Mouse (Mus musculus) heart, adult 2 months (tissue): Measurements from ENCODE around the gene Aasdh. TPM values are rescaled to one million over a fixed set of nuclear protein-coding genes. Genes with fewer than 3 reads are reported as not detected.
A peak's percentile ranks its signal among the peaks of the same experiment; 100 is the strongest.

ENCODE experiments used
- DNase-seq, 2 experiments: peaks; one replicate each; pipeline ENCODE4 v3.0.0; 2021
- H3K27ac ChIP-seq: fragments of 200-600 bp; 2 replicates; pipeline ENCODE4 v1.8.1; 2022
- H3K27me3 ChIP-seq: fragments of 200-500 bp; 2 replicates; pipeline ENCODE4 v1.6.1; 2012; ENCODE audit warnings: mild to moderate bottlenecking, low read length, inconsistent platforms, mixed read lengths; ENCODE audit not compliant: control insufficient read depth, insufficient read depth
- H3K36me3 ChIP-seq: fragments of 200-500 bp; 2 replicates; pipeline ENCODE4 v1.6.1; 2012; ENCODE audit warnings: low read length, inconsistent platforms; ENCODE audit not compliant: control insufficient read depth, insufficient read depth
- H3K4me1 ChIP-seq: fragments of 200-500 bp; 2 replicates; pipeline ENCODE4 v1.6.1; 2011; ENCODE audit warnings: low read length; ENCODE audit not compliant: control insufficient read depth, insufficient read depth
- H3K4me3 ChIP-seq: fragments of 200-600 bp; 2 replicates; pipeline ENCODE4 v1.8.1; 2022
- H3K79me2 ChIP-seq: fragments of 200-500 bp; replicated peaks from 2 replicates; pipeline ENCODE4 v1.6.1; 2012; ENCODE audit warnings: mild to moderate bottlenecking, inconsistent platforms, low read length, moderate library complexity, mixed read lengths; ENCODE audit not compliant: control insufficient read depth, insufficient read depth
- H3K9ac ChIP-seq: fragments of 200-500 bp; 2 replicates; pipeline ENCODE4 v1.6.1; 2012; ENCODE audit warnings: low read depth, mild to moderate bottlenecking, control low read depth, inconsistent platforms, low read length, mixed read lengths
- CTCF ChIP-seq: fragments of 200-600 bp; IDR thresholded peaks from 2 replicates; pipeline ENCODE4 v1.8.1; 2022; ENCODE audit warnings: antibody characterized with exemption, mild to moderate bottlenecking, moderate library complexity
- EP300 ChIP-seq: fragments of 200-500 bp; IDR thresholded peaks from 2 replicates; pipeline ENCODE4 v1.6.1; 2011; ENCODE audit warnings: low read depth, low read length, control low read depth; ENCODE audit not compliant: insufficient read depth
- POLR2A ChIP-seq: fragments of 200-500 bp; IDR thresholded peaks from 2 replicates; pipeline ENCODE4 v1.6.1; 2011; ENCODE audit warnings: mild to moderate bottlenecking, low read depth, low read length, control low read depth; ENCODE audit not compliant: insufficient read depth
- WGBS: fragments of 180-500 bp; shearing (Covaris S2); methylation state at CpG from one replicate; pipeline ENCODE4 v1.1.7; 2018; 5-methylcytosine and 5-hydroxymethylcytosine counted together
- intact Hi-C: fragments of 180-260 bp; cut with DNase I; formaldehyde crosslinking; loops from one replicate; pipeline ENCODE4 v1.15.1; 2025
- long read RNA-seq: library from polyadenylated mRNA; stranded (forward); transcript quantifications from one replicate; pipeline ENCODE4 v2.0.0, GENCODE M21; 2021
- polyA plus RNA-seq: library from polyadenylated mRNA; depleted of rRNA; stranded (reverse); fragments of >200 nt; gene quantifications from 2 replicates; pipeline ENCODE4 v1.2.3, GENCODE M21; 2012; rRNA removed
- total RNA-seq, 2 experiments: library from RNA; stranded (reverse); gene quantifications; 2 replicates each; pipeline ENCODE4 v1.2.3; 2021

The Aasdh gene
- total RNA-seq (10 to 100 TPM; 12.7 to 16.2 TPM), polyA plus RNA-seq (19.9 and 31.8 TPM in 2 replicates)
- long read RNA-seq, partial matches to known transcripts: 1 of 11 reads
- long read RNA-seq, other reads (novel, unspliced or antisense): 7 of 11 reads

DNA sequence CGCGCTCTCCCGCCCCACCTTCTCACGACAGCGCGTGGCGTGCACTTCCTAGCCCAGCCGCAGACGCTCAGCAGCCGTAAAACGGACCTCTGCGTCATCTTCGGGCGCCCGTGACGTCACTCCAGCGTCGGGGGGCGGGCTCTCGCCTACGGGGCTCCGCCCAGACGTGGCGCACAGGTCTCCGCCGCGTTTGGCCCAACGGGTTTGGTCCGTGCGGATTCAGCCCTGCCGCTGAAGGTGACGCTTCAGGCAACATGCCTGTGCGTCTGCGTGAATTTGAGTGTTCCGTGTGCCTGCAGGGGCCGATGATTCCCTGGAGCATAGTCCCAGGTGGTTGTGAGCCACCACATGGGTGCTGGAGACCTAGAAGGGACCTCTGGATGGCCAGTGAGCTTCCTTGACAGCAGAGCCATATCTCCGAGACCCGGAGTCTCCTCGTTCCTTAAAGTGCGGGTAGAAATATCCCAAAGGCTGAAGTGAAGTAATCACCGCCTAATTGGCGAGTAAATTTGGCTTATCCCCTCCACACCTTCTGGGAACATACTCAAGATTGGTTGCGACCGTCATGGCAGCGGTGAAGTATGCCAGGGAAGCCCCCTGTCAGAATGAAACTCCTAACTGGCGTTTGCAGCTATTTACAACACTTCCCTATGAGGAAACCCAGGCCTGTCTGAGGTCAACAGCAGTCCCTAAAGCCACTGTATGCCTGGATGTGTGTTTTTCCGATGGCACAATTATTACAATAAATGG, at the start of gene Aasdh:
Gene Aasdh (minus strand): TSS at position 110 of the 750 bp plus-strand sequence.
- Histone ChIP-seq H3K36me3 (no peaks in the 10 kb centered on the region), H3K79me2 (no peaks in the 10 kb centered on the region), H3K4me1 (peaks cover 3% of the 10 kb centered on the region; the same call in 1 of the 2 replicates), H3K27ac (peak within 1 kb of the TSS; percentile 90), H3K27me3 (no peaks in the 10 kb centered on the region), H3K4me3 (peak within 1 kb of the TSS; percentile 95), H3K9ac (peak within 1 kb of the TSS; percentile 77)
- intact Hi-C loops: loop anchor here (1.0 kb wide), 2 partner anchors 46 to 69 kb away; partner anchors contain the start of genes Paics, Ppat and Srp72
- WGBS: under 1% methylated on average over 47 of the region's 47 CpGs
- TF ChIP-seq CTCF (peak; percentile 67), POLR2A (peak; percentile 99), EP300 (peak; percentile 78)
- DNase-seq: peak; percentile 94 to 98

DNA sequence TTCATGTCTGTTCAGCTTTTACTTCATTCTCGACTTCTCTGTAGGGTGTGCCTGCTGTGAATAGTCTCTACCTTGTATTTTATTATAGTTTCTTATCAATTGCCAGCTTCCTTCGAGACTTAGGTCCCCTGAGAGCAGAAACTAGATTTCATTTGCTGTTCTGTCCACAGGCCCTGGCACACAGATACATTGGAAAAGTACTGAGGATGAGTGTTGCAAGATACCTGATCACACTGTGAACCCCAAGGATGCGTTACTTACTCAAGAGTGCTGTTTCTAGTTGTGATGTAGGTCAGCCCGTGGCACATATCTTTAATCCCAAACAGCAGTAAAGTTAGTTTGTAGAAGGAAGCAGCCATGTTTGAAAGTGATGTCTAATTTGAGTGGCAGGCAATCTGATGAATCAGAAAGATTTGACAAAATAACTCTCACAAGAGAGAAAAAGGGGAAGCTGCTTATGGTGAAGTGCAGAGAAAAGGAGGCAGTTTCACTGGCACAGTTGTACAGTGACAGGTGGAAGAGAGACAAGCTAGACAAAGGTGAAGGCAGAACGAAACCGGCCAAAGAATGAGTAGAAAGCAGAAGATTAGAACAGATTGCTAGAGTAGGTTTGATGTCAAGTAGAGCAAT, 49.1 kb upstream of the Aasdh start:
- H3K9ac ChIP-seq: no peak overlapping the region
- H3K36me3 ChIP-seq: peaks cover 25% of the 10 kb centered on the region
- no peak for DNase-seq
- no peaks in the 10 kb centered on the region for H3K27me3 ChIP-seq
- intact Hi-C loops: no loop called here
- peaks cover 2% of the 10 kb centered on the region for H3K79me2 ChIP-seq
- H3K4me3 ChIP-seq: no peak overlapping the region
- H3K4me1 ChIP-seq: peaks cover 10% of the 10 kb centered on the region
- WGBS: 47% methylated on average over 6 of the region's 6 CpGs
- no peak overlapping the region for H3K27ac ChIP-seq
- TF ChIP-seq EP300 (no peak), CTCF (no peak), POLR2A (no peak)

DNA sequence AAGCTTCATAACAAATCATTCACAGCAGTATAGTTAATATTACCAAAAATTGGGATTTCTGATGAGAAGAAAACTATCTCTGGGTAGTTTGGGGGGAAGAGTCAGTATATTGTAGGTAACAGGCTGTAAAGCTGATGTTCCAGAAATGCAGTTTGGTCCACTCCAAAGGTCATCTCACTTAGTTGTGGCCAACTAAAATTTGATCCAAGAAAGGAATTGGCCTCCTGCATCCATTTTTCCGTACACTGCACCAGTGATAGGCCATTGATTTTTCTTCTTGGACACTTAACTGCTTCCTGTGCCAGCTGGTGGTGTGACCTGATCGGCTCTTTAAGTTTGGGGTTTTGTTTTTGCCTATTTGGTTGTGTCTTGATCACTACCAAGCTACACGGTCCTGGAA, 48.5 kb upstream of the Aasdh start:
- no peak for DNase-seq
- WGBS: 40% methylated on average over 3 of the region's 3 CpGs
- H3K9ac ChIP-seq: no peak overlapping the region
- peaks cover 23% of the 10 kb centered on the region for H3K36me3 ChIP-seq
- TF ChIP-seq POLR2A (no peak), EP300 (no peak), CTCF (no peak)
- H3K79me2 ChIP-seq: peaks cover 2% of the 10 kb centered on the region
- H3K4me3 ChIP-seq: no peak overlapping the region
- peaks cover 10% of the 10 kb centered on the region for H3K4me1 ChIP-seq
- no peaks in the 10 kb centered on the region for H3K27me3 ChIP-seq
- H3K27ac ChIP-seq: no peak overlapping the region
- intact Hi-C loops: no loop called here

DNA sequence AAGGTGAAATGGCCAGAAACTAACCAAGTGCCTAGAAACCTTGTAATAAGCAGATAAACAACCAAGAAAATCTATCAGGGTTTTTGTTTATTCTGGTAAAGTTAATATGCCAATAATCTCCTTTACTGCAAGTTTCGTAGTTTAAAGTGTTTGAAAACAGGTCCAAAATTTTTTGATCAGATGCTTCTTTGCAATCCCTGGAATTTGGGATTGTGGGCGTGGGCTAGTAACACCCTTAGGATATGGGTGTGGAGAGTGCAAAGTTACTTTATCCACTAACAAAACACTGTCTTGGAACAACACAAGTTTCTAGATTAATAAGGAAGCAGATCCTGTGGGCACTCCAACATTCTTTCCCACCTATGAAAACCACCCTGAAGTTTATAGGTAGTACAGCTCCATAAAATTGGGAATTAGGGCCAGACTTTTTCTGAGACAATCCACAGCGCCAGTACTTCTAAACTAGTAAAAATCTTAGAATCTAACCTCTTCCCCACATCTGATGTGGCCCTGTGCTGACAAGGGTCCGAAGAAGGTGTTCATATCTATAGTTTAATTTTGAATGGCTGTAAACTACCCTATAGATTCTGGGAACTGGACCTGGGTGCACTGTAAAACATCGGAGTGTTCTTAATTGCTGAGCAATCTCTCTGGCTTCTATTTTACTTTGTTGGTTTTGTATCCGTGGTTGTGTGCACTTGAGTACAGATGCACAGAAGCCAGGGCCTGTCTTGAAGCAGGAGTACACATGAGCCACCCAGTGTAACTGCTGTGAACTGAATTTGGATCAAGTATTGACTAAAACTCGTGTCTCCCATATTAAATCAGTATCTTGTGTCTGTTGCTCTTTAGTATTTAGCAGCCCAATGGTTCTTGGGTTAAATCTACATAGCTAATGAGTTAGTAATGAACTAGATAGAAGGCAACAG, 47.1 kb upstream of the Aasdh start:
- Histone ChIP-seq H3K27me3 (no peaks in the 10 kb centered on the region), H3K4me3 (peak overlapping the region; percentile 77), H3K4me1 (peaks cover 15% of the 10 kb centered on the region), H3K9ac (peak overlapping the region; percentile 84), H3K27ac (peak overlapping the region; percentile 92), H3K36me3 (peaks cover 20% of the 10 kb centered on the region), H3K79me2 (peaks cover 2% of the 10 kb centered on the region)
- DNase-seq: no peak
- intact Hi-C loops: no loop called here
- WGBS: 8% methylated on average over 7 of the region's 7 CpGs
- TF ChIP-seq EP300 (no peak), CTCF (no peak), POLR2A (no peak)

DNA sequence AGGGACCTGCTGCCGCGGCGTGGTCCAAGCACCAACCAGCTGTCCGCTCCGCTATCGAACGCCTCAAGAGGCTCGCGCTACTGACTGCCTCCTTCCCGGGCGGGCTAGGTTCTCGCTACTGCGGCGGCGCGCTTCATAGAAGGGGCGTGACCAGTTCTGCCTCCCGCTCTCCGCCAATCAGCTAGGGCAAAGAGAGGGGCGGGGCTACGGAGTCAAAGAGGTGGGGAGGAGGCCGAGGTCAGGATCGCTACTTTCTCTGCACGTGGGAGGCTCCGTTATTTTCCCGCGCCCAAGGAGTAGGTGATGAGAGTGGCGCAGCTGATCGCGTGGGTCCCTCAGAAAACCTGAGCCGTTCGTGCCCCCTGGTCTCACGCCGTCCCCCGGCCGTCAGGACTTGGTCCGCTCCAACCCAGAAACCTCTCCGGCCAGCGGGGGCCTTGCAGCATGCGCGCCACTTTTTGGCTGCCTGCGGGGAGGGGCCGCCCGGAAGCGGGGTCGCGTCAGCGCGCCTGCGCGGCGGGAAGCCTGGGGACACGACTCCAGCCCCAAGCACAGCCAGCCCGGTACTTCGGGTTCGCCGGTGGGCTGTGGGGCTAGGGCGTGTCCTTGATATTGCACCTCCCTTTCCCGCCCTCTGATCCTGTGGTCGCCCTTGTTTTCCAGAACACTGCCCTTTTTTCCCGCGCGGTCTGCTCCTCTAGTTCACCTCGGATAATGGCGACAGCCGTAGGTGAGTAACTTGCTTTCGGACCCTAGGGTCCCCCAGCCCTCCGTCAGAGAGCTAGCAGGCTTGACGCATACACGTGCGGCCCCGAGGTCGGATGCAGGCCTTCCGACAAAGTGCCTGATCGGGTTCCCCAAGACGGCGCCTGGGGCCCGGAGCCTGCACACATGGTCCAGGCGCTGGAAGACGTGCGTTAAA, 46.1 kb upstream of the Aasdh start, which contains the start of the genes Paics and Ppat:
Gene Paics (plus strand): TSS at position 202 of the 922 bp plus-strand sequence.
Gene Ppat (minus strand): TSS at position 473 of the 922 bp plus-strand sequence.
- intact Hi-C loops: loop anchor here (1.0 to 2.0 kb wide), 2 partner anchors 23 to 46 kb away; partner anchors contain the start of genes Aasdh and Srp72
- WGBS: under 1% methylated on average over 81 of the region's 81 CpGs
- DNase-seq: peak; percentile 98 to 99
- peak within 1 kb of the TSS; percentile 77 for H3K4me3 ChIP-seq
- peaks cover 20% of the 10 kb centered on the region for H3K36me3 ChIP-seq
- H3K27me3 ChIP-seq: no peaks in the 10 kb centered on the region
- H3K79me2 ChIP-seq: peaks cover 2% of the 10 kb centered on the region
- peak within 1 kb of the TSS; percentile 84 for H3K9ac ChIP-seq
- H3K4me1 ChIP-seq: peaks cover 18% of the 10 kb centered on the region
- peak; percentile 10; the same call in 1 of the 2 replicates for TF ChIP-seq CTCF
- TF ChIP-seq POLR2A: peak; percentile 96
- TF ChIP-seq EP300: peak; percentile 78
- peak within 1 kb of the TSS; percentile 92 for H3K27ac ChIP-seq
